Mouse (Mus musculus): ENCODE results near the gene Tspear.
"Not testable (repeated sequence)": the region's sequence is repeated elsewhere in the genome, so short reads cannot be mapped to it uniquely, and the experiment has no call there.

The Tspear gene

GRCm38 (mm10) chr10:77682994-77683393, 3.4 kb upstream of the Tspear start:
- no peak for DNase-seq (ENCODE audit: low read depth, low spot score)
- H3K27me3 ChIP-seq (ENCODE audit: control insufficient read depth, insufficient read depth, low read length, poor library complexity, severe bottlenecking), result no peaks in the 10 kb centered on the region
- no peaks in the 10 kb centered on the region for H3K36me3 ChIP-seq (ENCODE audit: control insufficient read depth, insufficient read depth, low read length, poor library complexity, severe bottlenecking)

GRCm38 (mm10) chr10:77684181-77684580, 2.2 kb upstream of the Tspear start:
- Histone ChIP-seq H3K27me3 (ENCODE audit: control insufficient read depth, insufficient read depth, low read length, poor library complexity, severe bottlenecking) (no peaks in the 10 kb centered on the region), H3K36me3 (ENCODE audit: control insufficient read depth, insufficient read depth, low read length, poor library complexity, severe bottlenecking) (no peaks in the 10 kb centered on the region)
- DNase-seq (ENCODE audit: low read depth, low spot score), result no peak

- Histone ChIP-seq H3K36me3 (ENCODE audit: control insufficient read depth, insufficient read depth, low read length, poor library complexity, severe bottlenecking) (no peaks in the 10 kb centered on the region), H3K27me3 (ENCODE audit: control insufficient read depth, insufficient read depth, low read length, poor library complexity, severe bottlenecking) (no peaks in the 10 kb centered on the region)
- DNase-seq (ENCODE audit: low read depth, low spot score), result no peak
Observed at GRCm38 (mm10) chr10:77687021-77687420, 652 bp downstream of the Tspear start.

- H3K27me3 ChIP-seq (ENCODE audit: control insufficient read depth, insufficient read depth, low read length, poor library complexity, severe bottlenecking); H3K36me3 ChIP-seq (ENCODE audit: control insufficient read depth, insufficient read depth, low read length, poor library complexity, severe bottlenecking); DNase-seq (ENCODE audit: low read depth, low spot score): not testable (repeated sequence)
Observed at GRCm38 (mm10) chr10:77690356-77690807, 4.0 kb downstream of the Tspear start, which contains the start of gene Gm19402. Gene Gm19402, minus strand, starts transcription at chr10:77690757.

GRCm38 (mm10) chr10:77697133-77697532, 10.8 kb downstream of the Tspear start, which contains the start of gene Gm9508:
Gene Gm9508, minus strand, starts transcription at chr10:77697233.
- DNase-seq (ENCODE audit: low read depth, low spot score), result no peak
- Histone ChIP-seq H3K36me3 (ENCODE audit: control insufficient read depth, insufficient read depth, low read length, poor library complexity, severe bottlenecking) (no peaks in the 10 kb centered on the region), H3K27me3 (ENCODE audit: control insufficient read depth, insufficient read depth, low read length, poor library complexity, severe bottlenecking) (no peaks in the 10 kb centered on the region)

- Histone ChIP-seq H3K36me3 (ENCODE audit: control insufficient read depth, insufficient read depth, low read length, poor library complexity, severe bottlenecking) (no peaks in the 10 kb centered on the region), H3K27me3 (ENCODE audit: control insufficient read depth, insufficient read depth, low read length, poor library complexity, severe bottlenecking) (no peaks in the 10 kb centered on the region)
- no peak for DNase-seq (ENCODE audit: low read depth, low spot score)
Observed at GRCm38 (mm10) chr10:77706326-77706725, 20.0 kb downstream of the Tspear start, which contains the start of gene Gm10272. Gene Gm10272, plus strand, starts transcription at chr10:77706626.

GRCm38 (mm10) chr10:77709831-77710230, 23.5 kb downstream of the Tspear start:
- DNase-seq (ENCODE audit: low read depth, low spot score), result no peak
- no peaks in the 10 kb centered on the region for H3K36me3 ChIP-seq (ENCODE audit: control insufficient read depth, insufficient read depth, low read length, poor library complexity, severe bottlenecking)
- H3K27me3 ChIP-seq (ENCODE audit: control insufficient read depth, insufficient read depth, low read length, poor library complexity, severe bottlenecking), result no peaks in the 10 kb centered on the region

GRCm38 (mm10) chr10:77711157-77711556, 24.8 kb downstream of the Tspear start, which contains the start of gene Gm10024:
Gene Gm10024, plus strand, starts transcription at chr10:77711457.
- not testable (repeated sequence) for DNase-seq (ENCODE audit: low read depth, low spot score)

GRCm38 (mm10) chr10:77713734-77714133, 27.4 kb downstream of the Tspear start:
- no peak for DNase-seq (ENCODE audit: low read depth, low spot score)
- Histone ChIP-seq H3K27me3 (ENCODE audit: control insufficient read depth, insufficient read depth, low read length, poor library complexity, severe bottlenecking) (no peaks in the 10 kb centered on the region), H3K36me3 (ENCODE audit: control insufficient read depth, insufficient read depth, low read length, poor library complexity, severe bottlenecking) (no peaks in the 10 kb centered on the region)

More at GRCm38 (mm10) chr10:77711157-77711556, 24.8 kb downstream of the Tspear start, which contains the start of gene Gm10024:
- not testable (repeated sequence) for H3K27me3 ChIP-seq (ENCODE audit: control insufficient read depth, insufficient read depth, low read length, poor library complexity, severe bottlenecking); H3K36me3 ChIP-seq (ENCODE audit: control insufficient read depth, insufficient read depth, low read length, poor library complexity, severe bottlenecking)

GRCm38 (mm10) chr10:77715507-77715906, 29.1 kb downstream of the Tspear start, which contains the start of gene Gm10142:
Gene Gm10142, plus strand, starts transcription at chr10:77715807.
- no peak for DNase-seq (ENCODE audit: low read depth, low spot score)
- H3K36me3 ChIP-seq (ENCODE audit: control insufficient read depth, insufficient read depth, low read length, poor library complexity, severe bottlenecking), result no peaks in the 10 kb centered on the region

GRCm38 (mm10) chr10:77720299-77720698, 33.9 kb downstream of the Tspear start, which contains the start of gene Krtap12-1:
Gene Krtap12-1, plus strand, starts transcription at chr10:77720599.
- not testable (repeated sequence) for H3K27me3 ChIP-seq (ENCODE audit: control insufficient read depth, insufficient read depth, low read length, poor library complexity, severe bottlenecking); H3K36me3 ChIP-seq (ENCODE audit: control insufficient read depth, insufficient read depth, low read length, poor library complexity, severe bottlenecking); DNase-seq (ENCODE audit: low read depth, low spot score)

More at GRCm38 (mm10) chr10:77715507-77715906, 29.1 kb downstream of the Tspear start, which contains the start of gene Gm10142:
- no peaks in the 10 kb centered on the region for H3K27me3 ChIP-seq (ENCODE audit: control insufficient read depth, insufficient read depth, low read length, poor library complexity, severe bottlenecking)

- Histone ChIP-seq H3K27me3 (ENCODE audit: control insufficient read depth, insufficient read depth, low read length, poor library complexity, severe bottlenecking) (no peaks in the 10 kb centered on the region), H3K36me3 (ENCODE audit: control insufficient read depth, insufficient read depth, low read length, poor library complexity, severe bottlenecking) (no peaks in the 10 kb centered on the region)
- no peak for DNase-seq (ENCODE audit: low read depth, low spot score)
Observed at GRCm38 (mm10) chr10:77724855-77725254, 38.5 kb downstream of the Tspear start.

GRCm38 (mm10) chr10:77726186-77726585, 39.8 kb downstream of the Tspear start, which contains the start of gene Gm10100:
Gene Gm10100, plus strand, starts transcription at chr10:77726486.
- H3K36me3 ChIP-seq (ENCODE audit: control insufficient read depth, insufficient read depth, low read length, poor library complexity, severe bottlenecking), result no peaks in the 10 kb centered on the region
- no peak for DNase-seq (ENCODE audit: low read depth, low spot score)
- H3K27me3 ChIP-seq (ENCODE audit: control insufficient read depth, insufficient read depth, low read length, poor library complexity, severe bottlenecking), result no peaks in the 10 kb centered on the region

GRCm38 (mm10) chr10:77728280-77728679, 41.9 kb downstream of the Tspear start:
- Histone ChIP-seq H3K27me3 (ENCODE audit: control insufficient read depth, insufficient read depth, low read length, poor library complexity, severe bottlenecking) (no peaks in the 10 kb centered on the region), H3K36me3 (ENCODE audit: control insufficient read depth, insufficient read depth, low read length, poor library complexity, severe bottlenecking) (no peaks in the 10 kb centered on the region)
- no peak for DNase-seq (ENCODE audit: low read depth, low spot score)

- Histone ChIP-seq H3K27me3 (ENCODE audit: control insufficient read depth, insufficient read depth, low read length, poor library complexity, severe bottlenecking) (no peaks in the 10 kb centered on the region), H3K36me3 (ENCODE audit: control insufficient read depth, insufficient read depth, low read length, poor library complexity, severe bottlenecking) (no peaks in the 10 kb centered on the region)
- peak; percentile 26 for DNase-seq (ENCODE audit: low read depth, low spot score)
Observed at GRCm38 (mm10) chr10:77729241-77729640, 42.9 kb downstream of the Tspear start.

- DNase-seq (ENCODE audit: low read depth, low spot score), result no peak
- no peaks in the 10 kb centered on the region for H3K27me3 ChIP-seq (ENCODE audit: control insufficient read depth, insufficient read depth, low read length, poor library complexity, severe bottlenecking)
Observed at GRCm38 (mm10) chr10:77735928-77736327, 49.6 kb downstream of the Tspear start.

More at GRCm38 (mm10) chr10:77735928-77736327, 49.6 kb downstream of the Tspear start:
- H3K36me3 ChIP-seq (ENCODE audit: control insufficient read depth, insufficient read depth, low read length, poor library complexity, severe bottlenecking), result no peaks in the 10 kb centered on the region

Data from splenic B cell, adult 2 months (primary cell).